Mouse (Mus musculus) left cerebral cortex, adult 18-20 months (tissue): ENCODE results near the gene Olfr527. TPM values are rescaled to one million over a fixed set of nuclear protein-coding genes. Genes with fewer than 3 reads are reported as not detected.

Experiments
- DNase-seq, 2 experiments: peaks; one replicate each; pipeline ENCODE4 v3.0.0; 2021 to 2022; ENCODE audit warnings: low spot score in 2 of 2, mixed read lengths in 1 of 2
- long read RNA-seq, 2 experiments: library from polyadenylated mRNA; stranded (forward); transcript quantifications; one replicate each; pipeline ENCODE4 v2.0.0; 2021
- total RNA-seq, 2 experiments: library from RNA; stranded (reverse); gene quantifications; 2 replicates each; pipeline ENCODE4 v1.2.3; 2021

Olfr527 gene
- not detected for total RNA-seq
- long read RNA-seq, experiment 1, result 0 reads
- long read RNA-seq, experiment 2, result 0 reads

DNA sequence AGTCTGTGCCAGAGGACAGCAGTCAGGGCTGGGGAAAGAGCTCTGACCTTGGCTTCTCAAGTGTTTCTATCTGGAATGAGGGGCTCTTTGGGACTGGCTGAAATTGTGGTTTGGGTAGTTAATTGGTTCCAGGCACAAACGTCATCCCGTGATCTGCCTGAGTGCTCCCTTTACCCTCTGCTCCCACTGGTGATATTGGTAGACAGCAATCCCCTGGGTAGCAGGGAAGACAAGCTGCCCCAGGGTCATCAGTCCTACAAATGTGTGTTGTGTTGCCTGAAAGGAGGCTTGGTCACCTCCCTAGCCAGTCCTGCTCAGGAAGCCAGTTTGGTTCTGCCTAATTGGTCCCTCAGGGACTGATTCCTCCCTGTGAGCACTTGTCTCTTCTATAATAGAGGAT, at the start of gene Olfr527:
Olfr527 (plus strand) TSS at position 301 of the 400 bp plus-strand sequence.
- DNase-seq, result no peak

DNA sequence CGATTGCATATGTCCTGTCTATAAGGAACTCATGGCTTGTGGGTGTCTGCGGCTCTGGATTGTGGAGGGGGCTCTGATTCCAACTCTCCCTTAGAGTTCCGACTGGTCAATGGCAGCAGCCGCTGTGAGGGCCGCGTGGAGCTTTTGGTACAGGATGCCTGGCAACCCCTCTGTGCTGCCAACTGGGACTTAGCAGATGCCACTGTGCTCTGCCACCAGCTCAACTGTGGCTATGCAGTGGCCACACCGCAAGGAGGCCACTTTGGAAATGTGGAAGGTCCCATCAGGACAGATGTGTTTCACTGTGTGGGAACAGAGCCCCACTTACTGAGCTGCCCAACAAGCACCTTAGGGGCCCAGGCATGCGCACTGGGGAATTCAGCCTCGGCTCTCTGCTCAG, 38.1 kb upstream of the Olfr527 start:
- no peak for DNase-seq

DNA sequence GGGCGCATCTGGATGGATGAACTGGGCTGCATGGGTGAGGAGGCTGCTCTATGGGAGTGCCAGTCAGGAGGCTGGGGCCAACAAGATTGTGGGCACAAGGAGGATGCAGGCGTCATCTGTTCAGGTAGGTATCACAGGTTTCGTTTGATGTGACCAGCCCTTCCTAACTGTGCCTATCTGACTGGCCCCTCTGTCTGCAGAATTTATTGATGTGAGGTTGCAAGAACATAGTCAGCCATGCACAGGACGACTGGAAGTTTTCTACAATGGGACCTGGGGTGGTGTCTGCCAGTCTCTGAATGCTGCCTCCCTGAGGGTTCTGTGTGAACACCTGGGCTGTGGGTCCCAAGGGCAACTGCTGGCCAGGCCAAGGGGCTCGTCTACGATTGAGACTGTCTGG, 36.9 kb upstream of the Olfr527 start:
- no peak for DNase-seq

DNA sequence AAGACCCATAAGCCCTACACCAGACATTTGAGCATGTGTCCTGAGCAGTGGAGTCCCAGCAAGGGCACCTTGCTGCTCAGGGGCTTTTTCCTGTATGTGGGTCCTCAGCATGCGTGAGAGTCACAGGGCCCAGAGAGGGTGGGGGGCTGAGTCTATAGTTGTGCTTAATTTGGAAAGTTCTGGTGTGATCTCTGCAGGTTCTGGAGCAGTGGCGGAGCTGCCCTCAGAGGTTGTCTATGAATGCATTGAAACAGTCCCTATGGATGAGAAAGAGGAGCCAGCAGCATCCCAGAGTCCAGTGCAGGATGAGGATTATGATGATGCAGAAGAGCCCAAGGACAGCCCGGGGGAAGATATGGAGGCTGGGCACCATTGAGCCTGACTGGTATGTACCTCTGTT, 34.4 kb upstream of the Olfr527 start:
- no peak for DNase-seq

DNA sequence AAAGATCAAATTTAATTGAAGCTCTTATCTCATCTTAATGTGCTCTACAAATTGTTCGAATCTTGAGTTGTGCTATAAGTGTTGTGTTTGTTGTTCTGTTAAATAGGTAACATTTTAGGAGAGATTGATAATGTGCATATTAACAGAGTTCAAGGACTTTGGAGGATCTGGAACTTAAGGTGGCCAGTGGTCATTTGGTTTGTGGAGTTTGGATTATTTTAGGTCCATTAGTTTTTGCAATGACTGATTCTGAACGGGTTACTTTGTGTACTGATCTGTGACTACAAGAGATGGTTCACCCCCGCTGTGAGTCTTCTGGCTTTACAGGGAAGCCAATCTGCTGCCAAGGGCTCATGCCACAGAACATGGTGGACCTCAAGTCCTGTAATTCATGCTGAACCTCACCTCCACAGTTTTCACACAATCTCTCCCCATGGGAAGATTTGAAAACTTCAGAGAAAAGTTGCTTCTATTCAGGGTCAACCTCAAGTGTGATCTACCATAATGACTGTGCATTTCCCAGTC, 13.9 kb upstream of the Olfr527 start:
- DNase-seq, result no peak

DNA sequence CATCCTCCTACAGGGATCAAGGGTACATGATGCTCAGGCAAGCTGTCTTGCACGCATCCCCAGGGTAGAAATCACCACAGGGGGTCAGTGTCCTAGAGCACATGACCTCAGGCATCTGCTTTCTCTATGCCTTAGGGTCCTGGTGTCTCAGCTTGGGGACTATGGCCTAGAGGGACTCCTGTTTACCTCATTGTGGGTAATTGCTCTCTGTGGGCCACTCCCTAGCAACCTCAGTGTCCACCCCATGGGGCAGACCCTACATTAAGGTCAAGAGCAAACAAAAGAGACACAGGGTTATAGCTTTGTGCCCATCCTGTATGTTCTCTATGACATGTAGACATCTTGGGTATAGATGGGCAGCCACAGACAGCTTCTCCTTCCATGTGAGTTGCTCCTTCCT, 13.3 kb upstream of the Olfr527 start, which contains the start of gene Olfr525:
Olfr525 (plus strand) TSS at position 301 of the 400 bp plus-strand sequence.
- DNase-seq, result no peak

DNA sequence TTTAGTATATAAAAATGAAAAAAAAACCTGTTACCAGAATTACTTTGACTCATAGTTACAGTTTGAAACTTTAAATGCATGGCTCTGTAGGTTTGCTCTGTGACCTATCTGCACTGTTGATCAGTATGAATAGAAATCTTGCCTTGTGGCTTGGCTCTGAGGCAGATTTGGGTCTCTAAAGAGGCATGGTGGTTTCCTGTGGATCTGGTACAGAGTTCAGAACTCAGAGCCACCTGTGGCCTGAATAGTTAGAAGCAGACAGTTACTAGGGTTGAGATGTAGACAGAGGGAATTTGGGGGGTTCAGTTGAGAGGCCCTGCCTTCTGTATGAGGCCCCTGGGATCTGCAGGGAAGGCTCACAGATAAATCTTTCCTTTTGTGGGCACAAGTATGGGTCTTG, 12.7 kb upstream of the Olfr527 start:
- DNase-seq, result no peak

DNA sequence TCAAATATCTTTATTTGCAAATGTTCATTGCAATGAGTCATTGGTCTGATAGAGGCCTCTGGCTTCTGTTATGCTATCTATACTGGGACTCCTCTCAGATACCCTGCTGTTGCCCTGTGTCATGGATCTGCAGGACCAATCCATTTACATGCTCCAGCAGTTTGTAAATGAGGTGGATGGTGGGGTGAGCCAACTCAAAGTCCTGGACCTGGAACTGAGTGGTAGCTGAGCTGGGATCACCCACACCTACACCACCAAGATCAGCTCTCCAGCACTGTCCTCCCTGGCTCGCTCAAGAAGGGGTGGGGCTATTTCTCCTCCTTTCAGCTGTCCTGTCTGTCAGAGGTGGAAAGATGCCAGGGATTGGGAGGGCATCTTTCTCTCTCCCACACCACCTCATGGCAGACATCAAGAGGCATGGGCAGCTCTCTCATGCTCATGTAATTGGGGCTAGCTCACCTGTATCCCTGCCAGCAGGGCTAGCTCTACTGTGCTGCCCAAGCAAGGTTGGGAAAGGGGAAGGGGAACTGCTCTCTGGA, 4.0 kb upstream of the Olfr527 start:
- no peak for DNase-seq

DNA sequence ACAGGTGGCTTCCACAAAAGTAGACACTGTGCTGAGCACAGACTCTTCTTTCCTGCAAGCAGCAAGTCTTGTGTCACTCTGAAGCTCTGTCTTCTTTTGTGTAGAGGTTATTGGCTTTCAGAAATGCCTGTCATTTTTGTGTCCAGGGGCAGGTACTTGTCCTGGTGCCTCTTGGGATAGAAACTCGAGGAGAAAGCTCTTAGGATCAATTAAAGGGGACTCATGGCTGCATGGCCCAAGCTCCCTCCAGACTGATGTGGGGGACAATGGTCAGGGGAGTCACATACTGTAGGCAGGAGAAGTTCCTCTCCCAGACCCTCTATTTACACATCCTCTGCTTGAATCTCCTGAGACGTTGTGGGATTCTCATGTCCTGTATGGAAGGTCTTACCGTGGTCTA, 27.8 kb downstream of the Olfr527 start, which contains the start of gene Olfr60:
Olfr60 (minus strand) TSS at position 101 of the 400 bp plus-strand sequence.
- DNase-seq, result no peak

DNA sequence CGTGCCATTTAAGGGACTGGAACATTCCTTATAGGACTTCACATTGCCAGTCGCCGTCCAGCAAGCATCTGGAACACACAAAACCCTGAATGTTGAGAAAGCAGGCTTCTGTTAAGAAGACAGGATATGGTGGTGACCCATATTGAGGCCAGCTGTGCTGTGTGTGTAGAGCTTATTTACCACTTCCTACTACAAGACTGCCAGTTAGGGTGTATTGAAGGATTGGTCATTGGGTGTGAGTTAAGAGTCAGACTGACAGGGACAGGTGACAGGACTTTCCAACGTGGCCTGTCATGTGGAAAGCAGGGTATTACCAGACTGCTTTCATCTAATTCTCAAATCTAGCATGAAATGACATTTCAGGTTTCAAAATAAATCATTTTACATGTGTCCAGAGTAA, 40.5 kb downstream of the Olfr527 start:
- DNase-seq, result no peak

DNA sequence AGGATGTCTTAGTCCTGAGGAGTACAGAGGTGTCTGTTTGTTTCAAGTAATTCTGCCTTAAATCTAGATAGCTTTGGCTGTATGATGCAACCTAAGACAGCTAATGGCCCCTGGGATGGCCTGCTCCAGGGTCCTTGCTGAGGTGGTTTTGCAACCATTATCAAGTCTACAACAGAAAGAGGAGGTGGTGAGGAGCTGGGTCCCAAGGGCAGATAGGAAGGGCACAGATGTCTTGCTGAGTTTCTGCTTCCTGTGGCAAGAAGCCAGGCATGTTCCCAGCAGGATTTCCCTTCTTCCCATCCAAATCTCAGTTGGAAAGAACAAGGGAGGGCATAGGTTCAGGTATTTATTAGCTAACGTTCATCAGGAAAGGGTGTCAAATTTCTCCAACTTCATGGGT, 42.4 kb downstream of the Olfr527 start, which contains the start of gene Olfr530:
Olfr530 (minus strand) TSS at position 101 of the 400 bp plus-strand sequence.
- no peak for DNase-seq

DNA sequence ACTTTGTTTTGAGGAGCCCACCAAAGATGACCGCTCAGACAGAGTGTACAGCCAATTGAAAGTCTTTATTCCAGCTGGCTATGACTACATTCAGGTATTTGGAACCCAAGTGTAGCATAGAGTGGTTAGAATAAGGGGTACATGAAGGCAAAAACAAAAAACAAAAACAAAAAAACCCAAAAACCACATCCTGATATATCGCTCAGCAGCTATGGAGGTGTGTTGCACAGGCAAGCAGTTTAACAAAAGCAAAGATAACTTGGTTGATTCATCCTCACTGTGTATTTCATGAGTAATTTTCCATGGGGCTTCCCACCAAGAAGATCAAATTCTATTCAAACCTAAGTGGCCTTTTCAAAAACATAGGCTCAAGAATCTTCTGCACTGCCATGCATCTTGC, 43.1 kb downstream of the Olfr527 start:
- DNase-seq, result no peak

Other genes starting within 250 kb of the Olfr527 start
- not detected for gene Prap1, start 240.6 kb upstream of the Olfr527 start, total RNA-seq
- 10 to 100 TPM; 51.3 to 51.4 TPM for gene Fuom, start 231.6 kb upstream of the Olfr527 start, total RNA-seq
- 1 to 10 TPM; 4.7 to 5.0 TPM for gene Paox, start 218.2 kb upstream of the Olfr527 start, total RNA-seq
- 10 to 100 TPM; 54.7 to 55.9 TPM for gene Echs1, start 217.5 kb upstream of the Olfr527 start, total RNA-seq
- 10 to 100 TPM; 20.3 to 27.5 TPM for gene Mtg1, start 196.5 kb upstream of the Olfr527 start, total RNA-seq
- 100 to 1,000 TPM; 119 to 120 TPM for gene Sprn, start 179.1 kb upstream of the Olfr527 start, total RNA-seq
- gene Olfr522, start 169.3 kb upstream of the Olfr527 start, total RNA-seq, result not detected
- gene Olfr523, start 160.8 kb upstream of the Olfr527 start, total RNA-seq, result not detected
- gene Olfr524, start 128.1 kb upstream of the Olfr527 start, total RNA-seq, result not detected
- gene Cd163l1, start 115.8 kb upstream of the Olfr527 start, total RNA-seq, result not detected
- gene 5830411N06Rik, start 86.7 kb upstream of the Olfr527 start, total RNA-seq, result under 1 TPM; 0.40 to 0.42 TPM
- gene Olfr525, start 13.2 kb upstream of the Olfr527 start, total RNA-seq, result not detected
- not detected for gene Olfr60, start 27.7 kb downstream of the Olfr527 start, total RNA-seq
- not detected for gene Olfr530, start 42.3 kb downstream of the Olfr527 start, total RNA-seq
- gene Olfr531, start 68.9 kb downstream of the Olfr527 start, total RNA-seq, result not detected
- gene Olfr532, start 87.6 kb downstream of the Olfr527 start, total RNA-seq, result not detected
- gene Olfr533, start 129.4 kb downstream of the Olfr527 start, total RNA-seq, result not detected
- not detected for gene Olfr535, start 150.2 kb downstream of the Olfr527 start, total RNA-seq
- not detected for gene Olfr536, start 173.4 kb downstream of the Olfr527 start, total RNA-seq
- gene Olfr538, start 233.9 kb downstream of the Olfr527 start, total RNA-seq, result not detected